Mouse (Mus musculus) forebrain, embryonic 12.5 days (tissue): ENCODE measurements around the gene Znrf4. TPM values are rescaled to one million over a fixed set of nuclear protein-coding genes. Genes with fewer than 3 reads are reported as not detected.

Source experiments
- ATAC-seq: fragments of 200-750 bp; cut with Nextera tagmentation; 2 replicates; pipeline ENCODE4 v1.8.0; 2017; ENCODE audit warnings: moderate TSS enrichment; ENCODE audit not compliant: low FRiP score
- H3K27ac ChIP-seq: fragments of 300-500 bp; sonication (generic); 2 replicates; pipeline ENCODE4 v1.5.1; 2016; ENCODE audit warnings: mild to moderate bottlenecking
- H3K27me3 ChIP-seq: fragments of 300-500 bp; sonication (generic); 2 replicates; pipeline ENCODE4 v1.6.1; 2016; ENCODE audit warnings: mild to moderate bottlenecking
- H3K36me3 ChIP-seq: fragments of 300-500 bp; sonication (generic); replicated peaks from 2 replicates; pipeline ENCODE4 v1.6.1; 2016; ENCODE audit warnings: mild to moderate bottlenecking
- H3K4me1 ChIP-seq: fragments of 300-500 bp; sonication (generic); 2 replicates; pipeline ENCODE4 v1.6.1; 2016
- H3K4me2 ChIP-seq: fragments of 300-500 bp; sonication (generic); 2 replicates; pipeline ENCODE4 v1.6.1; 2016; ENCODE audit warnings: mild to moderate bottlenecking, moderate library complexity
- H3K4me3 ChIP-seq: fragments of 300-500 bp; sonication (generic); replicated peaks from 2 replicates; pipeline ENCODE4 v1.5.1; 2016; ENCODE audit warnings: mild to moderate bottlenecking
- H3K9ac ChIP-seq: fragments of 300-500 bp; sonication (generic); 2 replicates; pipeline ENCODE4 v1.6.1; 2016; ENCODE audit warnings: mild to moderate bottlenecking
- H3K9me3 ChIP-seq: fragments of 300-500 bp; sonication (generic); 2 replicates; pipeline ENCODE4 v1.6.1; 2016
- WGBS: fragments of 180-500 bp; shearing (Covaris S2); methylation state at CpG from one replicate; pipeline ENCODE4 v1.1.7; 2016; 5-methylcytosine and 5-hydroxymethylcytosine counted together
- polyA plus RNA-seq: library from polyadenylated mRNA; unstranded; fragments of >200 nt; fragmentation: Nextera tagmentation; extraction: Ambion mirVana; gene quantifications from 2 replicates; pipeline ENCODE4 v1.2.1, GENCODE M21; 2016

Gene Znrf4
- polyA plus RNA-seq, 1 experiment from 2014 or later, result not detected

DNA sequence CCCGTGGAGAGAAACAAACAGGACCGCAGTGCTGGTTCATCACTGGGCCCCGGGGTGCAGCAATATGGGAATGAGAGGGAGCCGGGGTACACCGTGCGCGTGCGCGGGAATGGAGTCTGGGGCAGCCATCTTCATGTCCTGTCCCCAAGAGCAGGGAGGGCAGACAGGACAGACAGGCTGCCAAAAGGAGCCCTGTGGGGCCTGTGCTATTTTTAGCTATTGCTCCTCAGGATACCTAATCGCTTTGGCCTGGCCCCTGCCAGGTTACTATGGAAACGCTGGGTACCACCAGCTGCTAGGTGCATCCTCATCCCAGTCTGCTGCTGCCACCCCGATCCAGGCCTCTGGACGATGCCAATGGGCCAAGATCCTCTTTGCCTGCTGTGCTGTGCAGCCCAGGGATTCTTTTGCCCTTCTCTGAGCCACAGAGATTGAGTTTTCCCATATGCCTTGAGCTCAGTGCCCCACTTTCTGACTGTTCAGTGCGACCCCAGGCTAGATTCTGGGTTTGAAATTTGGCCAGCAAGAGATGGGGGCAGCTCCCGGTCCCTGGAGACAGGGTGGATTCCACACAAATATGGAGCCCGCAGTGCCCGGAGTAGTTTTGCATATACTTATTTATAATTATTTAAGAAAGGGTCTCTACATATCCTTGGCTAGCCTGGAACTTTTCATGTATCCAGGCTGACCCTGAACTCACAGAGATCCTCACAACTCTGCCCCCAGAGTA, 35.0 kb upstream of the Znrf4 start:
- no peak overlapping the region for H3K9ac ChIP-seq
- H3K4me2 ChIP-seq, result no peak overlapping the region
- no peak overlapping the region for H3K4me3 ChIP-seq
- no peak for ATAC-seq
- H3K9me3 ChIP-seq, result no peaks in the 10 kb centered on the region
- WGBS, result 60% methylated on average over 17 of the region's 17 CpGs
- no peaks in the 10 kb centered on the region for H3K36me3 ChIP-seq
- H3K27ac ChIP-seq, result peak overlapping the region; percentile 59
- H3K27me3 ChIP-seq, result no peaks in the 10 kb centered on the region
- peaks cover 57% of the 10 kb centered on the region for H3K4me1 ChIP-seq

DNA sequence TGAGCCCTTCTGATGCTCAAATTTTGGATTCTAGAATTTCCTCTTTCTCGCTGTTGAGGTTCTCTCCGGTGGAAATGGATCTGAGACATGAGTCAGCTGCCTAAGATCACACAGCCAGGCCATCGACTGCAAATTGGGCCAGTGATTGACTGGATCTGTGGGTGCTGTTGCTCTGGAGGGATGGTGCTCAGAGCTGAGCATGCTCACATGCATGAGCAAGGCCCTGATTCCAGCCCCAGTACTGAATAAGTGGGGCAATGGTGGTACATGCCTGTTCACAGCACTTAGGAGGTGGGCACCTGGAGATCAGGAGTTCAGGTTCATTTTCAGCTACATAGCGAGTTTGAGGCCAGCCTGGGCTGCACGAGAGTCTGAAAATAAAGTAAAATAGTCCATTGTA, 34.3 kb upstream of the Znrf4 start:
- H3K9ac ChIP-seq, result no peak overlapping the region
- no peaks in the 10 kb centered on the region for H3K27me3 ChIP-seq
- no peaks in the 10 kb centered on the region for H3K9me3 ChIP-seq
- H3K4me3 ChIP-seq, result no peak overlapping the region
- no peaks in the 10 kb centered on the region for H3K36me3 ChIP-seq
- 88% methylated on average over 5 of the region's 5 CpGs for WGBS
- ATAC-seq, result no peak
- peak overlapping the region; percentile 59 for H3K27ac ChIP-seq
- H3K4me2 ChIP-seq, result no peak overlapping the region
- peaks cover 50% of the 10 kb centered on the region for H3K4me1 ChIP-seq

DNA sequence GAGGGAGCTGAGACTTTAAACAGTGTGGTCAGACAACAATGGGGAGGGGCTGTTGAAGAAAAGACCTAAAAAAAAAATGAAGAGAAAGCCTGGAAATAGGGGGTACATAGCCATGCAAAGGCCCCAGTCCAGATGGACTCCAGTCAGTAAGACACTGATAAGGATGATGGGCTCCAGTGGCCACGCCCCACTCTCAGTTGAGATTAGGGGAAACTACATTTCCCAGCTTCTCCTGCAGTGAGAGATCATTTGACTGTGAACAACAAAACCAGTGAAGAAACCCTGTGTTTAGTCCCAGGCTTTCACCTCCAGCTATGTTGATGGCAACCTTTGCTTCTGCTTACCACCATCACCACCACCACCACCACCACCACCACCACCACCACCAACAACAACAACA, 33.7 kb upstream of the Znrf4 start:
- Histone ChIP-seq H3K9ac (no peak overlapping the region), H3K4me1 (peaks cover 44% of the 10 kb centered on the region), H3K27ac (0 out of 2 replicates have a peak overlapping the region, but pooled peaks have one; percentile 15), H3K4me2 (no peak overlapping the region), H3K36me3 (no peaks in the 10 kb centered on the region), H3K9me3 (no peaks in the 10 kb centered on the region), H3K27me3 (no peaks in the 10 kb centered on the region), H3K4me3 (no peak overlapping the region)
- 87% methylated on average over 1 of the region's 1 CpGs for WGBS
- ATAC-seq, result no peak

DNA sequence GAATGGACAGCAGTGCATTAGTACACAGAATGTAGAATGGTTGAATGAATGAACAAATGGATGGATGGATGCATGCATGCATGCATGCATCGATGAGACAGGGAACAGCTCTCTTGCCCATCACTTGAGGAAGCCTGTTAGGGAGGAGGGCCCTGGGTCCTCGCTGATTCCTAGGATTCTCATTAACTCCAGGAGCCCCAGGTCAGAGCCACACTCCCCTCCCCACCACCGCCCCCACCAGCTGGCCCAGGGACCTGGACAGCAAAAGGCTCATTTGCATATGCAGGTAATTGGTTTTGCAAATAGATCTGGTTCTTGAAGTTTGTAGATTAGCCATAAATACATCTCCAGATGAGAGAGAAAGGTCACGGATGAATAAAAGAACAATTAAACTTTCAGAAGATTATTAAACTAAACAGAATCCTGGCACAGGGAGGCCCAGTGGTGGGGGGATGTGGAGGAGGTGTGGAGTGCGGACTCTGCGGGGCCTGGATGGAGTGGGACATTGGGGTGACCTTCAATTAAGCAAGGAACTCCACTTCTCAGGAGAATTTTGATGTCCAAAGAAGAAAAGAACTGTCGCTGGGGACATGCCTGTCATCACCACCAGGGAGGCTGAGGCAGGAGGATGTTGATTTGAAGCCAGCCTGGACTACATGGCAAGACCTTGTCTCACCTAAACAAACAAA, 32.6 kb upstream of the Znrf4 start:
- no peak overlapping the region for H3K9ac ChIP-seq
- H3K9me3 ChIP-seq, result no peaks in the 10 kb centered on the region
- no peaks in the 10 kb centered on the region for H3K36me3 ChIP-seq
- peaks cover 45% of the 10 kb centered on the region for H3K4me1 ChIP-seq
- 78% methylated on average over 7 of the region's 7 CpGs for WGBS
- no peak overlapping the region for H3K4me3 ChIP-seq
- no peaks in the 10 kb centered on the region for H3K27me3 ChIP-seq
- no peak for ATAC-seq
- H3K4me2 ChIP-seq, result no peak overlapping the region
- H3K27ac ChIP-seq, result no peak overlapping the region

DNA sequence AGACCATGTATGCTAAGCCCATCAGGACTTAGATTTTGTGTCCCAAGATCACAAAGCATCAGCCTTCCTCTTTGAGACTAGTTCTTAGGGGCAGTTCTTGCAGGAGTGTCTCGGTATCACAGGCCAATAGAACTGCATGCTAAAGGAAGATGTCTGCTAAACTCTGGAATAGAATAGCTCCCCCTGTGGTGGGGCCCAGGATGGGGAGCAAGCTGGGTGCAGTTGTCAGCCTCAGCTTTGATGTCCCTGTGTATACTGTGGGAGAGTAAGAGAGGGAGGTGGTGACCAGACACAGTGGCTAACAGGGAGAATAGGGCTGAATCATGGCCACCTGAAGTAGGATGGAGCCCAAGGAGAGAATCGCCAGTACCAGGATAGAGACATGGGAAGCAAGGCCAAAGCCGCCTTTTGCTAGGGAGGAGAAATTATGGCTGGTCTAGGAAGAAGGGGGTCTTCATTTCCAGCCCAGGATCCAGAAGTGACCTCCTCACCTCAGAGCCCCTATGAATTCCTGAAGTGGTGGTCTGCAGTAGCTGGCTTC, 31.5 kb upstream of the Znrf4 start:
- Histone ChIP-seq H3K9ac (no peak overlapping the region), H3K27me3 (no peaks in the 10 kb centered on the region), H3K4me1 (peaks cover 47% of the 10 kb centered on the region), H3K4me3 (no peak overlapping the region), H3K4me2 (no peak overlapping the region), H3K36me3 (no peaks in the 10 kb centered on the region), H3K27ac (peak overlapping the region; percentile 77; the same call in 1 of the 2 replicates), H3K9me3 (no peaks in the 10 kb centered on the region)
- ATAC-seq, result no peak
- 87% methylated on average over 3 of the region's 3 CpGs for WGBS

DNA sequence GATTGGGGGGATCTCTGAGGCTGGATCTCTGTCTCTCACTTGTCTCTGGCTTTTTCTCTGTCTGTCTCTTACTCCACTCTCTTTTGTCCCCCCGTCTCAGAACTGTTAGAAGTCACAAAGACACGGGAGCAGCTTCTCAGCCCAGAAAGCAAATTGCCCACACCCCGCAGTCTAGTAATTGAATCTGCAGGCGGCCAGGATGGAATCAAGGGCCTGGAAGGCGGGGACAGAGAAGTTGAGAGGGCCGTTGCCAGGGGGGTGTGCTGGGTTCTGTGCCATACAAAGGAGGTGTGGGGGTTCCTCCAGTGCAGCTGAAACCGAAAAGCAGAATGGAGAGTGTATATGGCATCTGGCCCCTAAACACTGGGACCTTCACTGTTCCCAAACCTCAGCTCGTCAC, 30.5 kb upstream of the Znrf4 start:
- H3K4me3 ChIP-seq, result no peak overlapping the region
- H3K27ac ChIP-seq, result peak overlapping the region; percentile 77
- H3K9ac ChIP-seq, result no peak overlapping the region
- H3K4me1 ChIP-seq, result peaks cover 47% of the 10 kb centered on the region
- H3K4me2 ChIP-seq, result no peak overlapping the region
- no peaks in the 10 kb centered on the region for H3K27me3 ChIP-seq
- 0 out of 2 replicates have a peak, but pooled peaks have one; percentile 18 for ATAC-seq
- H3K36me3 ChIP-seq, result no peaks in the 10 kb centered on the region
- H3K9me3 ChIP-seq, result no peaks in the 10 kb centered on the region
- 20% methylated on average over 8 of the region's 8 CpGs for WGBS

DNA sequence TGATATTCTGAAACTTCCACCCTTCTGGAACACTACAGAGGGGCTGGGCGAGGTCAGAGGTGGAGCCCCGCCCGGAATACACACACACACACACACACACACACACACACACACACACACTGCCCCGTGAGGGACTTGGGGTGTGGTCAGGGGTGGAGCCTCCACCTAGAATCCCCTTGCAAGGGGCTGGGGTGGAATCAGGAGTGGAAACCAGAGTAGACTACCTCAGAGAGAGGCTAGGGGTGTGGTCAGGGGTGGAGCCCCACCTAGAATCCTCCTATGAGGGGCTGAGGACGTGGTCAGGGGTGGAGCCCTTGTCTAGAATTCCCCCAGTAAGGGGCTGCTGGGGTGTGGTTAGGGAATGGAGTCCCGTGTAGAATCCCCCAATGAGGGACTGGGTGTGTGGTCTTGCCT, 28.3 kb upstream of the Znrf4 start:
- no peaks in the 10 kb centered on the region for H3K27me3 ChIP-seq
- H3K36me3 ChIP-seq, result no peaks in the 10 kb centered on the region
- no peak overlapping the region for H3K9ac ChIP-seq
- no peak for ATAC-seq
- 59% methylated on average over 6 of the region's 6 CpGs for WGBS
- H3K4me2 ChIP-seq, result no peak overlapping the region
- no peak overlapping the region for H3K27ac ChIP-seq
- H3K9me3 ChIP-seq, result no peaks in the 10 kb centered on the region
- no peak overlapping the region for H3K4me3 ChIP-seq
- peaks cover 55% of the 10 kb centered on the region for H3K4me1 ChIP-seq

DNA sequence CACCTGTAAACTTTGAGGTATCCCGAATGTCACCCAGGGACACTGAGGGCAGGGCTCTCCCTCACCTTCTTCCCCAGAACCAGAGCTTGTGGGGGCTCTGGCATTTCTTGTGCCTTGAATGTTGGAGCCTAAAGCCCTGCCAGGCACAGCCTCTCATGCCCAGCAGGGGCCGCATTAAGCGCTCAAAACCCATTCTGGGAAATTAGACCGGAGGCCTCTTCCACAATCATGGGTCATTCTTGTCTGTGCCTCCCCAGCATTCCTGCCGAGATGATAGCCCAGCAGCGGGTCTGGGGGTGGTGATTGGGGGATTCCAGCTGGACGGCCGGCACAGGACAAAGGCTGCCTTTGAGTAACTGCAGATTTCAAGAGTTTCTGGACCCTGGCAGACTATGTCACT, 25.7 kb upstream of the Znrf4 start:
- peaks cover 57% of the 10 kb centered on the region for H3K4me1 ChIP-seq
- H3K4me3 ChIP-seq, result no peak overlapping the region
- no peaks in the 10 kb centered on the region for H3K9me3 ChIP-seq
- no peak overlapping the region for H3K4me2 ChIP-seq
- H3K36me3 ChIP-seq, result no peaks in the 10 kb centered on the region
- WGBS, result 5% methylated on average over 8 of the region's 8 CpGs
- no peak overlapping the region for H3K9ac ChIP-seq
- peak overlapping the region; percentile 74 for H3K27ac ChIP-seq
- peak; percentile 62 for ATAC-seq
- no peaks in the 10 kb centered on the region for H3K27me3 ChIP-seq

DNA sequence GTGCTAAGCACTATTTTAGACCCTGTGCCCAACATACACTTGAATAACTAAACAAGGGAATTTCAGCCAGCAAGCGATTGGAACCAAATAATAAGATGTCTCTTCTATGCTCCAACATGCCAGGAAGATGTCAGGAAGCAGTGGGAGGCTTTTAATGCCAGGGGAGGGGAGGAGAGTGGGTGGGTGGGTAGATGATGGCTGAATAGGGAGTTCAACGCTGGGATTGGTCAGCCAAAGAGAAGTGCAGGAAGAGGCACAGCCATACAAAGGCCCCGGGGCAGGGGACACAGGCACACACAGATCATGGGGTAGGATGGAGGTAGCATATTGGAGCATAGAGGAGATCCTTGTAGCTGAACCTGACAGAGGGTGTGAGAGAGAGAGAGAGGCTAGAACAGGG, 24.6 kb upstream of the Znrf4 start:
- no peak overlapping the region for H3K4me3 ChIP-seq
- H3K27ac ChIP-seq, result peak overlapping the region; percentile 81
- H3K9me3 ChIP-seq, result no peaks in the 10 kb centered on the region
- ATAC-seq, result no peak
- no peaks in the 10 kb centered on the region for H3K27me3 ChIP-seq
- H3K9ac ChIP-seq, result no peak overlapping the region
- H3K4me1 ChIP-seq, result peaks cover 50% of the 10 kb centered on the region
- no peak overlapping the region for H3K4me2 ChIP-seq
- no peaks in the 10 kb centered on the region for H3K36me3 ChIP-seq
- WGBS, result 48% methylated on average over 3 of the region's 3 CpGs

DNA sequence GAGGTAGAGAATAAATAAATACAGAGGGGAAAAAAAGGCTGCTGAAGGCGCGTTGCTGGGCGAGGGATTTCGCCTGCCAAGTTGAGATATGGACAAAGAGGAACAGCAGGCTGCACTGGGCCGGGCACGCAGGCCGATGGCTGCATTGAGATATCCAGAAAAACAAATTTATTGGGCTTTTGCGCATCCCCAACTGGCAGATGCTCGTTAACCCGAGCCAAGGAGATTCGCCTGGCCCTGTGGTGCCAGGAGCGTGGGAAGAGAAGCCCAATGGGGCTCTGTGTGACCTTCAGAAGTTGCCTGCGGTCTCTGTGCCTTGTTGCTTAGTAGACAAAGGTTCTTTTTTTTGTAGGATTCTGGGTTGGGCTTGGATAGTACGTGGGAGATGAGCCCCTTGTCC, 24.0 kb upstream of the Znrf4 start:
- 32% methylated on average over 14 of the region's 14 CpGs for WGBS
- ATAC-seq, result peak; percentile 19; the same call in 1 of the 2 replicates
- Histone ChIP-seq H3K36me3 (no peaks in the 10 kb centered on the region), H3K4me3 (no peak overlapping the region), H3K4me1 (peaks cover 50% of the 10 kb centered on the region), H3K9ac (no peak overlapping the region), H3K27ac (peak overlapping the region; percentile 81), H3K9me3 (no peaks in the 10 kb centered on the region), H3K4me2 (no peak overlapping the region), H3K27me3 (no peaks in the 10 kb centered on the region)

DNA sequence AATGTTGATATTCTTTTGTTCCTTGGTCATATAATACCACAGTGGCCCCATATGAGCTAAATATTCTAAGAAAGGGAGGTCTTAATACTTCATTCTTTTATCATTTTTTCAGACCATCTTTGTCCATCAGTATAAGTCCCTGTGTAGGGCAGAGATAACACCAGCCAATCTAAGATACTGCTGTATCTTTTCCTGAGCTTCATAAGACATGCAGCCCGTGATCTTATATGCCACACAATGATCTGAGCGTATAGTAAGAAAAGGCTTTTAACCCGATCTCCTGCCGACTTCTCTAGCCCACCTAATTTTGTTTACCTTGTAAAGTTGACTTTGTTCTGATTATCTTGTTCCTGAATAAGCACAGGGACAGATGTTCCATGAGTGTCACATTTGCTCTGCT, 12.7 kb upstream of the Znrf4 start:
- Histone ChIP-seq H3K27me3 (peaks cover 10% of the 10 kb centered on the region), H3K27ac (no peak overlapping the region), H3K4me2 (no peak overlapping the region), H3K36me3 (no peaks in the 10 kb centered on the region), H3K4me1 (no peaks in the 10 kb centered on the region), H3K4me3 (no peak overlapping the region), H3K9me3 (no peaks in the 10 kb centered on the region), H3K9ac (no peak overlapping the region)
- 82% methylated on average over 4 of the region's 4 CpGs for WGBS
- ATAC-seq, result no peak

DNA sequence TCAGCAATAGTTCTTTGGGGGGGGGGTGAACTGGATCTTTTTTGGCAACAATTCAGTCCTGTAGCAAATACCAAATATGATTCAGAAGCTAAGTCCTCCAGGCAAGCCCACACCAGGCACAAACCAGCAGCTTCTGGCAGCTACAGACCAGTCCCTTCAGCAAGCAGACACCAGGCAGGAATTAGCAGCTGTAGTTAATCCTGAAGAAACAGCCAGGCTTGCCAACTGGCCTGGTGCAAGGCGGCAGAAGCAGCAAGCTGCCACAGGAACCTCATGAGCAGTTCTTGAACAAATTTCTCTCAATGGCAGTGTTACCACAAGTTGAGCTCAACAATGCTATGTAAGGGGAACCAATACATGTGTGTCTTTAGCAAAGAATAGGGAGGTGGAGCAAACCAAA, 10.5 kb upstream of the Znrf4 start:
- 75% methylated on average over 1 of the region's 1 CpGs for WGBS
- Histone ChIP-seq H3K4me1 (no peaks in the 10 kb centered on the region), H3K4me3 (no peak overlapping the region), H3K9me3 (no peaks in the 10 kb centered on the region), H3K27me3 (peaks cover 10% of the 10 kb centered on the region), H3K9ac (no peak overlapping the region), H3K4me2 (no peak overlapping the region), H3K27ac (no peak overlapping the region), H3K36me3 (no peaks in the 10 kb centered on the region)
- ATAC-seq, result no peak
